ENCODE assay signal across 9 mouse cellular contexts in the genomic region with DNA sequence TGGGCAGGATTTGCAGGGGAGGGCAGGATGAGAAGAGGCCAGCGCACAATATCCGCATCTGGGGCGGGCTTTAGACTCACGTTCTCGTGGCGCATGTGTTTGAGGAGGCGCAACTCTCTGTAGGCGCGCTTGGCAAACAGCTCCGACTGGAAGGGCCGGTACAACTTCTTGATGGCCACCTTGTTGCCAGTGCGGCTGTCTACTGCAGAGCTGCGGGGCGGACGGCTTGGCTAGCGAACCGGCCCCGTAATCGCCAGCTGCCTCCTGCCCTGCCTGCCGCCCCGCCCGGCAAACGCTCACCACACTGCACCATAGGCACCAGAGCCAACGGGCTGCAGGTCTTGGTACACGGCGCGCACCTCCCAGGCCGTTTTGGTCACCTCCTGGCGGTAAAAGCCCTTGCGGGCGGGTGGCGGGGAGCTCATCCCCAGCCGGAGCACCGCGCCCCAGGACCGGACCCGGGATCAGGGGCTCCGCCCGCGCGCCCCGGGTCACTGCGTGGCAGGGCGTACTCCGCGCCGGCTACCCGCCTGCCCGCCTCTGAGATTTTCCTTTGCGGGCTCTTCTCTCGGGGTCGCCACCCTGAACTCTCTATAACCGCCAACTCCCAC. TPM values are rescaled to one million over a fixed set of nuclear protein-coding genes. Genes with fewer than 3 reads are reported as not detected.
DNase-seq lines count a peak whose midpoint lies in the region; ATAC-seq and TF ChIP-seq lines count a peak whose summit lies in the region.
"Had no signal": no experiment of that assay in that cellular context is flagged by ENCODE, and none has a peak within 500 bp of the region (broad histone marks: within the 10 kb centered on the region; RNA-seq: fewer than 3 reads in every experiment).

No protein-coding gene starts in this region.

- ATAC-seq in intestine, embryonic 15.5 days: peak; percentile 60
- no peak for ATAC-seq in liver, embryonic 12.5 days
- ATAC-seq in neural tube, embryonic 12.5 days (ENCODE audit: low FRiP score, low read depth): peak; percentile 43

- H3K4me2 ChIP-seq in intestine, embryonic 15.5 days (replicated peaks): peak overlapping the region; percentile 89
- H3K4me2 ChIP-seq in liver, embryonic 12.5 days: peak overlapping the region; percentile 61
- H3K4me2 ChIP-seq in neural tube, embryonic 12.5 days (replicated peaks): peak overlapping the region; percentile 99

- H3K4me1 ChIP-seq in intestine, embryonic 15.5 days (replicated peaks): peaks cover 18% of the 10 kb centered on the region
- 0 out of 2 replicates have a peak, but pooled peaks cover 6% of the 10 kb centered on the region for H3K4me1 ChIP-seq in liver, embryonic 12.5 days
- peaks cover 19% of the 10 kb centered on the region for H3K4me1 ChIP-seq in neural tube, embryonic 12.5 days

- peak overlapping the region; percentile 63 for H3K4me3 ChIP-seq in layer of hippocampus, adult 2 months
- peak overlapping the region; percentile 43 for H3K4me3 ChIP-seq in intestine, embryonic 15.5 days (replicated peaks)
- peak overlapping the region; percentile 47 for H3K4me3 ChIP-seq in liver, embryonic 12.5 days
- peak overlapping the region; percentile 55 for H3K4me3 ChIP-seq in neural tube, embryonic 12.5 days

- no peak for TF ChIP-seq CTCF in layer of hippocampus, adult 2 months (conservative IDR thresholded peaks at IDR 0.05)

- peak overlapping the region; percentile 56 for H3K27ac ChIP-seq in layer of hippocampus, adult 2 months
- H3K27ac ChIP-seq in intestine, embryonic 15.5 days: no peak overlapping the region
- no peak overlapping the region for H3K27ac ChIP-seq in liver, embryonic 12.5 days
- no peak overlapping the region for H3K27ac ChIP-seq in neural tube, embryonic 12.5 days

- H3K36me3 ChIP-seq in intestine, embryonic 15.5 days: no peaks in the 10 kb centered on the region
- H3K36me3 ChIP-seq in liver, embryonic 12.5 days: no peaks in the 10 kb centered on the region
- H3K36me3 ChIP-seq in neural tube, embryonic 12.5 days: peaks cover 22% of the 10 kb centered on the region

- H3K9me3 ChIP-seq in intestine, embryonic 15.5 days: no peaks in the 10 kb centered on the region
- H3K9me3 ChIP-seq in liver, embryonic 12.5 days (replicated peaks): no peaks in the 10 kb centered on the region
- no peaks in the 10 kb centered on the region for H3K9me3 ChIP-seq in neural tube, embryonic 12.5 days

- peaks cover 39% of the 10 kb centered on the region for H3K27me3 ChIP-seq in intestine, embryonic 15.5 days (replicated peaks)
- H3K27me3 ChIP-seq in liver, embryonic 12.5 days (replicated peaks): peaks cover 100% of the 10 kb centered on the region
- H3K27me3 ChIP-seq in neural tube, embryonic 12.5 days (replicated peaks): peaks cover 14% of the 10 kb centered on the region; the same call in 1 of the 2 replicates

- under 1% methylated on average over 53 of the region's 53 CpGs for WGBS in intestine, embryonic 15.5 days
- 2% methylated on average over 53 of the region's 53 CpGs for WGBS in liver, embryonic 12.5 days (ENCODE audit: insufficient replicate concordance)
- under 1% methylated on average over 53 of the region's 53 CpGs for WGBS in neural tube, embryonic 12.5 days

- intact Hi-C loops in gastrocnemius, postnatal 36 days (cut with DNase I): loop anchor here (5.0 kb wide), 1 partner anchor 37 kb away; no protein-coding TSS in a partner anchor

- peak in 1 of 2 experiments; percentile 47 for DNase-seq in layer of hippocampus, adult 2 months (ENCODE audit: low spot score in 2 of 2)
- no peak for DNase-seq in layer of hippocampus, adult 11-12 months (ENCODE audit: low spot score)
- peak; percentile 68 to 70 for DNase-seq in cerebellum, postnatal 10 days
- DNase-seq in gastrocnemius, postnatal 36 days: peak; percentile 52 to 70
- DNase-seq in thymus, adult 18-20 months: no peak

- peak overlapping the region; percentile 35 for H3K9ac ChIP-seq in intestine, embryonic 15.5 days
- H3K9ac ChIP-seq in liver, embryonic 12.5 days: peak overlapping the region; percentile 14; the same call in 1 of the 2 replicates
- peak overlapping the region; percentile 70 for H3K9ac ChIP-seq in neural tube, embryonic 12.5 days

RNA-seq across cellular contexts. Expression of a gene that starts 0.3 kb away (rescaled TPM):
- total RNA-seq in layer of hippocampus, adult 2 months (2021): 1 to 10 TPM; 4.4 to 5.6 TPM
- total RNA-seq in gastrocnemius, postnatal 36 days (2021): 100 to 1,000 TPM; 131 to 136 TPM
- 3.6 and 4.2 TPM in 2 replicates for polyA plus RNA-seq in intestine, embryonic 15.5 days (2015; fragmentation: Nextera tagmentation; extraction: Ambion mirVana)
- polyA plus RNA-seq in liver, embryonic 12.5 days (2016; fragmentation: Nextera tagmentation; extraction: Ambion mirVana): 2.3 and 2.7 TPM in 2 replicates
- 11.7 and 13.4 TPM in 2 replicates for polyA plus RNA-seq in neural tube, embryonic 12.5 days (2016; fragmentation: Nextera tagmentation; extraction: Ambion mirVana)
- total RNA-seq: MEL had no signal

RNA-seq across cellular contexts. Expression of a gene that starts 9.3 kb away (rescaled TPM):
- 10 to 100 TPM; 21.6 to 25.8 TPM for total RNA-seq in layer of hippocampus, adult 2 months (2021)
- 1 to 10 TPM in 1 of 2 experiments, under 1 TPM in 1; 0.79 to 1.1 TPM for total RNA-seq in gastrocnemius, postnatal 36 days (2021)
- polyA plus RNA-seq in intestine, embryonic 15.5 days (2015; fragmentation: Nextera tagmentation; extraction: Ambion mirVana): 5.8 and 6.0 TPM in 2 replicates
- 1.8 TPM in 2 replicates for polyA plus RNA-seq in liver, embryonic 12.5 days (2016; fragmentation: Nextera tagmentation; extraction: Ambion mirVana)
- 45.7 and 46.6 TPM in 2 replicates for polyA plus RNA-seq in neural tube, embryonic 12.5 days (2016; fragmentation: Nextera tagmentation; extraction: Ambion mirVana)

RNA-seq across cellular contexts. Expression of a gene that starts 11.7 kb away (rescaled TPM):
- total RNA-seq in layer of hippocampus, adult 2 months (2021): 10 to 100 TPM; 16.3 to 17.9 TPM
- total RNA-seq in gastrocnemius, postnatal 36 days (2021): 1 to 10 TPM; 4.9 to 6.4 TPM
- 20.3 and 20.8 TPM in 2 replicates for polyA plus RNA-seq in intestine, embryonic 15.5 days (2015; fragmentation: Nextera tagmentation; extraction: Ambion mirVana)
- polyA plus RNA-seq in liver, embryonic 12.5 days (2016; fragmentation: Nextera tagmentation; extraction: Ambion mirVana): 12.8 and 15.3 TPM in 2 replicates
- polyA plus RNA-seq in neural tube, embryonic 12.5 days (2016; fragmentation: Nextera tagmentation; extraction: Ambion mirVana): 23.6 and 25.1 TPM in 2 replicates

RNA-seq across cellular contexts. Expression of a gene that starts 17.2 kb away (rescaled TPM):
- 10 to 100 TPM; 31.0 to 31.5 TPM for total RNA-seq in layer of hippocampus, adult 2 months (2021)
- total RNA-seq in gastrocnemius, postnatal 36 days (2021): 1 to 10 TPM; 7.0 to 8.0 TPM
- polyA plus RNA-seq in intestine, embryonic 15.5 days (2015; fragmentation: Nextera tagmentation; extraction: Ambion mirVana): 10.5 and 12.6 TPM in 2 replicates
- polyA plus RNA-seq in liver, embryonic 12.5 days (2016; fragmentation: Nextera tagmentation; extraction: Ambion mirVana): 11.8 and 12.7 TPM in 2 replicates
- 18.7 and 20.6 TPM in 2 replicates for polyA plus RNA-seq in neural tube, embryonic 12.5 days (2016; fragmentation: Nextera tagmentation; extraction: Ambion mirVana)

RNA-seq across cellular contexts. Expression of a gene that starts 40.4 kb away (rescaled TPM):
- 10 to 100 TPM; 49.7 to 59.1 TPM for total RNA-seq in layer of hippocampus, adult 2 months (2021)
- 1 to 10 TPM; 8.9 to 9.6 TPM for total RNA-seq in gastrocnemius, postnatal 36 days (2021)
- polyA plus RNA-seq in intestine, embryonic 15.5 days (2015; fragmentation: Nextera tagmentation; extraction: Ambion mirVana): 107 and 118 TPM in 2 replicates
- polyA plus RNA-seq in liver, embryonic 12.5 days (2016; fragmentation: Nextera tagmentation; extraction: Ambion mirVana): 38.5 and 38.8 TPM in 2 replicates
- 123 and 126 TPM in 2 replicates for polyA plus RNA-seq in neural tube, embryonic 12.5 days (2016; fragmentation: Nextera tagmentation; extraction: Ambion mirVana)

Comparison
In these comparisons a context has a peak if more than half of its experiments do, and no peak if none do; other contexts are left out.
1. DNase-seq: peak in cerebellum, postnatal 10 days (2 of 2) and gastrocnemius, postnatal 36 days (2 of 2); none in layer of hippocampus, adult 11-12 months (single experiment) and thymus, adult 18-20 months (0 of 2).
2. H3K9ac ChIP-seq: peak in every context shown above with its lines; median percentile 70 in neural tube, embryonic 12.5 days; 35 in intestine, embryonic 15.5 days; 14 in liver, embryonic 12.5 days.
3. Peak in every context shown above with its lines, with median percentiles within 50 percentile points of each other: H3K4me3 ChIP-seq and H3K4me2 ChIP-seq.